Mouse (Mus musculus) heart, postnatal 4 days (tissue): ENCODE data around the gene Bsg. TPM values are rescaled to one million over a fixed set of nuclear protein-coding genes. Genes with fewer than 3 reads are reported as not detected.
"Not testable (repeated sequence)": the region's sequence is repeated elsewhere in the genome, so short reads cannot be mapped to it uniquely, and the experiment has no call there.

Experiments used
- DNase-seq: peaks from one replicate; pipeline ENCODE4 v3.0.0; 2021
- total RNA-seq, 2 experiments: library from RNA; stranded (reverse); gene quantifications; 2 replicates each; pipeline ENCODE4 v1.2.3; 2021

The Bsg gene
- total RNA-seq, 2 experiments from 2014 or later = 793 to 876 TPM

DNA sequence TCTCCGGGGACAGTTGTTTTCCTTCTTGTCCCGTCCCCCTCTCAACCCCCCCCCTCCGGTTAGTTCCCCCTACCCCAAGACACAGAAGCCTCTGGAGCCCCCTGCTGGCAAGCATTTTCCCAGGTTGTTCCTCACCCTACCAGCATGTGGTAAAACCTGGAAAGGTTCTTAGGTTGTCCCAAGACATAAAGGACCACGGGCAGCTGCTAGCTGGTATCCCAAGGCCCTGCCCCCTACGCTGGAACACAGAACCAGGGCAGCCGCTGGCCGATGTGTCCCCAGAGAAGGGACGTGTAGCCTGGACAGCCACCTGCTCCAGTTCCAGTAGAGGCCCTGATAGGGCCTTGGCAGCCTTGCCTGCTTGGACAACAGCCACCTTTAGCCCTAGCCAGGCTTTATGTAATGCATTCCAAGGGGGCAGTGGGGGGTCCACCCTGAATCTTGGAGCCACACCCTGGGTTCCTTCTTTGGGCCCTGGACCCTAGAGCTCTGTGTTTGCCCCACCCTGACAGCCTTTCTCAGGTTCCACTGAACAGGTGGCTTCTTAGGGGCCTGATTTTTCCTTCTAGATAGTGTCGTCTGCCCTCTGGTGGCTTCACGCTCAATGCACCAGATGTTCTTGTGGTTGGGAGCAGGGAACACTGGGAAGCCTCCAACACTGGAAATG is 21.2 kb upstream of the Bsg start:
- DNase-seq = peak; percentile 82

- DNase-seq = no peak
Observed at GRCm38 (mm10) chr10:79683726-79684640, 20.3 kb upstream of the Bsg start.

DNA sequence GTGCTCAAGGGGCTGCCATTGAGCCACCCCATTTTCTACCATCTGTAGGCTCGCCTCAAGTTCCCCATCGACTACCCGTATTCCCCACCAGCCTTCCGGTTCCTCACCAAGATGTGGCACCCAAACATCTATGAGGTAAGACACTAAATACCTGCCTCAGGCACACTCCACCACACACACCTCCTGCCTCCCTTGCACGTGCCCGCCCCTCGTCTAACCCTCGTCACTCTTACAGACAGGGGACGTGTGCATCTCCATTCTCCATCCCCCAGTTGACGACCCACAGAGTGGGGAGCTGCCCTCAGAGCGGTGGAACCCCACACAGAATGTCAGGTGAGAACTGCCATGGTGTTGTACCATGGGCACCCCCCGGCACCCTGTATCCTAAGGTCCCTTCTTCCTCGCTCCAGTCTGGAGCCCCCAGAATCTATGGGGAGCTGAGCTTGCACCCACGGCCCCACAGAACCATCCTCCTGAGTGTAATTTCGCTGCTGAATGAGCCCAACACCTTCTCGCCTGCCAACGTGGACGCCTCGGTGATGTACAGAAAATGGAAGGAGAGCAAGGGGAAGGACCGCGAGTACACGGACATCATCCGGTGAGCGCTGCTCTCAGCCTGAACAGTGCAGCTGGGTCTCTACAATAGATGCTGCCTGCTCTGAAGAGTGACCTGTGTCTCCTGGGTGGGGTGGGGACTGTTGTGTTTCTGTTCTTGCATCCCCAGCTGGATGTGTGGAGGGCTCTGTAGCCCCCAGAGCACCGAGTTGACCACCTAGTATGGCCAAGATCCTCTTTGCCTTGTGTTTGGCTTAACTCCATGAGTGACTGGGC is 19.3 kb upstream of the Bsg start:
- DNase-seq = no peak

DNA sequence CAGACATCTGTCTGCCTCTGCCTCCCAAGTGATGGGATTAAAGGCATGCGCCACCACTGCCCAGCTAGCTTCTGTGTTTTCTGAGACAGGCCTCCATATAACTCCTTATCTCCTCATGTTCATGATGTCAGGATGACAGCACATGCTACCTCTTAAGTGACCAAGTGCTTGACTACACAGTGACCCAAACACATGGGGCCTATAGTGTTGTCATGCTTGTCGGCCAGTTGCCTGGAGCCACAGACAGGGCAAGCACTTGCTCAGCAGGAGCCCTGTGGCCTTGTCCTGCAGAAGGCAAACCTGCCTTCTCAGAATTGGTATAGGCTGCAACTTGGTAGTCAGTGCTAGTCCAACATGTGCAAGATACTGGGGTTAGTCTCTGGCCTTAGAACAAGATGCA is 18.1 kb upstream of the Bsg start:
- no peak for DNase-seq

GRCm38 (mm10) chr10:79686691-79687090 is 17.6 kb upstream of the Bsg start:
- peak; percentile 53 for DNase-seq

DNA sequence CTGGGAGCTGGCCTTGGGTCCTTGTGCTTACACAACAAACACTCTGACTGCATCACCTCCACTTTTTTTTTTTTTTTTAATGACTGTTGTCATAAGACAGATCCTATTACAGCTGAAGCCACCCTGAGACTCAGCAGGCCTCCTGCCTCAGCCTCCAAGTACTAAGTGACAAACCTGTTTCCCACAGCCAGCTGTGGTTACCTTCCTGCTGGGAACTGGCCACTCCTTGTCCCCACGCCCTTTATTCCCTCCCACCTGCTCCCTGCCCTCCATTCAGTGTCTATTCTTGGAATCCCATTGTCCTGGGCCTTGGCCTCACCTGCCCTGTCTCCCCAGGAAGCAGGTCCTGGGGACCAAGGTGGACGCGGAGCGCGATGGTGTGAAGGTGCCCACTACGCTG is 16.8 kb upstream of the Bsg start:
- DNase-seq = no peak

DNA sequence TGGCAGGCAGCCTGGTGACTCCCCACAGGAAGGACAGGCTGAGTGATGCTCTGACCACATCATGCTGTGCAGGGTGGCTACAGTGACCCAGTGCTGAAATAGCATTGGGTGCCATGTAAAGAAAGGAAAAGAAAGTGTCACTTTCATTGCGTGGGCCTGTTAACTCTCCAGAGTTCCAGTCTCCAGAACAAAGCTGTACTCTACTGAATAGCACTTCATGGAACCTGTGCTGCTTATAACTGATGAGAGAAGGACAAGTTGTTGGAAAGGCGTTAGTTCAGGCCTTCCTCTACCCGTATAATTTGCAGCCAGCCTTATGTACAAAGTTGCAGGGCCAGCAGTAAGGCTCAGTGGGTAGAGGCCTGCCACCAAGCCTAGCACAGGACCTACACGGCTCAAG is 15.6 kb upstream of the Bsg start, which contains the start of gene Gzmm:
Gene Gzmm (plus strand): TSS at position 301 of the 400 bp plus-strand sequence.
- no peak for DNase-seq

DNA sequence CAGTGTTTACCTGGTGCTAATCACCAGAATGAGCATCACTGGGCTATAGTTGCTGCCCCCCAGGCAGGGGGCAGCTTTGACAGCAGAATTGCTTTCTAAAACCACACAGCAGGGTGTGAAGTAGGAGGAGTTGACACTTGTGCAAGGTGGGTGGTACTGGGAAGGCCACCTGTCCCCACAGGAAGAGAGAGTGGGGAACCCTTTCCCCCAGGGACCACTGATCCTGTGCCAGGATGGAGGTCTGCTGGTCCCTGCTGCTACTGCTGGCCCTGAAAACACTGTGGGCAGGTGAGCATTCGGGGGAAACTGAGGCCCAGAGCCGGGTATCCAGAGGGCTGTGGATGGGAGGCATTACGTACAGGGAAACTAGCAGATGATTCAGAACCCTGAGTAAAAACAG is 15.1 kb upstream of the Bsg start:
- no peak for DNase-seq

GRCm38 (mm10) chr10:79691986-79692548 is 12.2 kb upstream of the Bsg start:
- DNase-seq = no peak

- DNase-seq = no peak
Observed at GRCm38 (mm10) chr10:79693580-79694378, 10.5 kb upstream of the Bsg start.

- no peak for DNase-seq
Observed at GRCm38 (mm10) chr10:79694379-79694655, 10.0 kb upstream of the Bsg start.

GRCm38 (mm10) chr10:79695231-79696128 is 8.8 kb upstream of the Bsg start:
- DNase-seq = peak; percentile 92

- no peak for DNase-seq
Observed at GRCm38 (mm10) chr10:79696129-79696651, 8.1 kb upstream of the Bsg start.

- no peak for DNase-seq
Observed at GRCm38 (mm10) chr10:79697916-79698315, 6.4 kb upstream of the Bsg start.

DNA sequence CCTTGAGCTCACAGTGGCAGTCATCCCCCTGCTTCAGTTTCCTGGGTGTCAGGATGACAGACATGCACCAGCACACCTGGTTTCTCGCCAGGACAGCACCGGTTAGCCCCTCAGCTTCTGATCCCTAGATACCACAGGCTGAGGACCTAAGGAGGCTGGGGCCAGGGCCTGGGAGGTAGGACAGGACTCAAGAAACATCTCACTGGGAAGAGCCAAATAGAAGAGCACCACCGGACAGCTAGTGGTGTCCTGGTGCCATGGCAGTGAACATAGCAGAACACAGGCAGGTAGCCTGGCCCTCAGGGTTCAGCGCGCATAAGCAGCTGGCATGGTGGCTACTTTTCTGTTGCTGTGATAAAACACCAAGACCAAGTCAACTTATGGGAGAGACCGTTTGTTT is 5.8 kb upstream of the Bsg start:
- no peak for DNase-seq

GRCm38 (mm10) chr10:79700676-79701075 is 3.6 kb upstream of the Bsg start:
- peak; percentile 68 for DNase-seq

GRCm38 (mm10) chr10:79701443-79702129 is 2.7 kb upstream of the Bsg start:
- DNase-seq = peak; percentile 78

GRCm38 (mm10) chr10:79702970-79703369 is 1.3 kb upstream of the Bsg start:
- not testable (repeated sequence) for DNase-seq

GRCm38 (mm10) chr10:79703541-79703940 is 750 bp upstream of the Bsg start:
- DNase-seq = no peak

DNA sequence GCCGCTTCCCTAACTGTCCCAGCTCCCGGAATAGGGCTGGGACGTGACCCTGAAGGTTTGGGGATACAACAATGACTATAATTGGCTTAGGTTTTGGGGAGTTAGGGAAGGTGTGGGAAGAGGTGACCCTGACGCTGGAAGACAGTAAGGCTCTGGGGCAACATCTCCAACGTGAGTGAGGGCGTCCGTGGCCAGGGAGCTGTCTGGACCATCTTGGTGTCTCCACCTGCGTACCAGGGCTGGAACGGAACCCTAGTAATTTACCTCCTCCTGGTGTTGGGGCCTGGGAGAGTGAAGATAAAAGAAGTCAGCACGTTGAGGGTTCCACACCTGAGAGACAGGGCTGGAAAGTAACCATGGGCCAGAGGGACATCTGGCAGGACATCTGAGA is 674 bp downstream of the Bsg start:
- DNase-seq = no peak
